21 mouse cellular contexts compared by ENCODE assay signal in the genomic region with DNA sequence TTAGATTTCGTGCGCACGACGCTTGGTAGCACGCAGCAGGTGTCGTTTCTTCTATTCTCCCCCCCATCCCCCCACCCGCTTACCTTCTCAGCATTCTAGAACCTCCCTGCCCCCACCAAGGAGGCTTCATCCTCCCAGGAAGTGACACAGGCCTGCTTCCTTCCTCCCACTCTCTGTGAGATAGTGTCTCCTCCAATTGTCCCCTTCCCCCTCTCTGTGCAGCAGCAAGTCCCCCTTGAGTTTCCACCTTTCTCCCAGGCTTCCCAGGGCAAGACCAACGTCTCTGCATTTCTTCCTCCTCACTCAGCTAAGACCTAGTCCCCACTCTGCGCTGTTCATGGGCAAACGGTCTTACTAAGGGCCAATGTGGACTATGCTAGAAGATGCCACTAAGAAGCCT. TPM values are rescaled to one million over a fixed set of nuclear protein-coding genes. Genes with fewer than 3 reads are reported as not detected.
DNase-seq lines count a peak whose midpoint lies in the region; ATAC-seq and TF ChIP-seq lines count a peak whose summit lies in the region.
"Had no signal": no experiment of that assay in that cellular context is flagged by ENCODE, and none has a peak within 500 bp of the region (broad histone marks: within the 10 kb centered on the region; RNA-seq: fewer than 3 reads in every experiment).

No protein-coding gene starts in this region.

- ATAC-seq in heart, embryonic 16.5 days (replicated peaks; ENCODE audit: extremely low read depth, insufficient read depth, low FRiP score): peak; percentile 61; the same call in 1 of the 2 replicates
- ATAC-seq in hindbrain, postnatal 0 days: no peak
- ATAC-seq: forebrain, embryonic 14.5 days; hindbrain, embryonic 16.5 days had no signal

- H3K4me3 ChIP-seq in heart, embryonic 16.5 days (ENCODE audit: low read length): no peak overlapping the region
- peak overlapping the region; percentile 22; the same call in 1 of the 2 replicates for H3K4me3 ChIP-seq in thymus, adult 2 months (ENCODE audit: control insufficient read depth, insufficient read depth, low read length)
- no peak overlapping the region for H3K4me3 ChIP-seq in hindbrain, postnatal 0 days (ENCODE audit: low read length)
- H3K4me3 ChIP-seq: erythroblast, embryonic 14.5 days; left cerebral cortex, adult 2 months; limb, embryonic 10.5 days; liver, embryonic 15.5 days; myocyte had no signal

- no peak overlapping the region for H3K27ac ChIP-seq in heart, embryonic 16.5 days (ENCODE audit: low read length)
- peak overlapping the region; percentile 93 for H3K27ac ChIP-seq in thymus, adult 2 months (ENCODE audit: control insufficient read depth, insufficient read depth, low read length)
- H3K27ac ChIP-seq in hindbrain, postnatal 0 days: no peak overlapping the region
- H3K27ac ChIP-seq: left cerebral cortex, adult 2 months; limb, embryonic 10.5 days; liver, embryonic 15.5 days had no signal

- H3K9me3 ChIP-seq in heart, embryonic 16.5 days (replicated peaks; ENCODE audit: control insufficient read depth, low read length): no peaks in the 10 kb centered on the region
- H3K9me3 ChIP-seq in hindbrain, postnatal 0 days (ENCODE audit: low read length): no peaks in the 10 kb centered on the region
- H3K9me3 ChIP-seq: limb, embryonic 10.5 days; liver, embryonic 15.5 days had no signal

- no peaks in the 10 kb centered on the region for H3K36me3 ChIP-seq in heart, embryonic 16.5 days (ENCODE audit: control insufficient read depth, insufficient read depth)
- H3K36me3 ChIP-seq in thymus, adult 2 months (ENCODE audit: control insufficient read depth, insufficient read depth, low read length): no peaks in the 10 kb centered on the region
- no peaks in the 10 kb centered on the region for H3K36me3 ChIP-seq in hindbrain, postnatal 0 days (ENCODE audit: insufficient read depth, low read length)
- H3K36me3 ChIP-seq: limb, embryonic 10.5 days; liver, embryonic 15.5 days had no signal

- no peak overlapping the region for H3K9ac ChIP-seq in heart, embryonic 16.5 days (ENCODE audit: low read length)
- H3K9ac ChIP-seq in hindbrain, postnatal 0 days (replicated peaks; ENCODE audit: low read length): no peak overlapping the region
- H3K9ac ChIP-seq: liver, embryonic 15.5 days had no signal

- TF ChIP-seq CTCF in thymus, adult 2 months (IDR thresholded peaks at IDR 0.05; ENCODE audit: borderline replicate concordance, control insufficient read depth, extremely low read depth, insufficient read depth, low read length, poor library complexity): peak; percentile 24; the same call in 1 of the 2 replicates
- TF ChIP-seq CTCF in hindbrain, postnatal 0 days (IDR thresholded peaks at IDR 0.05; ENCODE audit: low read depth): no peak

- DNase-seq in heart, adult 18-20 months: no peak
- peak; percentile 91 for DNase-seq in induced T-regulatory cell, adult 2 months (ENCODE audit: low read depth)
- DNase-seq in thymus, adult 2 months: peak; percentile 82
- DNase-seq in hindbrain, postnatal 0 days (ENCODE audit: low spot score): no peak
- DNase-seq in cerebellum, adult 11-12 months: no peak
- no peak for DNase-seq in kidney, adult 11 months
- DNase-seq: adrenal gland, adult 2 months; B cell, adult 2 months; cerebellum, adult 11 months; heart, postnatal 4 days; kidney, adult 9 months; lung, postnatal 10 days; midbrain, embryonic 14.5 days had no signal

- 0 out of 2 replicates have a peak, but pooled peaks have one; percentile 24 for TF ChIP-seq POLR2A in thymus, adult 2 months (IDR thresholded peaks at IDR 0.05; ENCODE audit: control insufficient read depth, extremely low read depth, insufficient read depth, low read length, poor library complexity)

- no peaks in the 10 kb centered on the region for H3K27me3 ChIP-seq in heart, embryonic 16.5 days (ENCODE audit: control insufficient read depth, insufficient read depth, low read length)
- no peaks in the 10 kb centered on the region for H3K27me3 ChIP-seq in thymus, adult 2 months (ENCODE audit: control insufficient read depth, insufficient read depth, low read length)
- no peaks in the 10 kb centered on the region for H3K27me3 ChIP-seq in hindbrain, postnatal 0 days (ENCODE audit: insufficient read depth, low read length)

- H3K4me2 ChIP-seq in heart, embryonic 16.5 days (ENCODE audit: low read depth, low read length): peak overlapping the region; percentile 0; the same call in 1 of the 2 replicates
- H3K4me2 ChIP-seq in hindbrain, postnatal 0 days (ENCODE audit: low read depth, low read length): no peak overlapping the region
- H3K4me2 ChIP-seq: liver, embryonic 15.5 days had no signal

- peaks cover 22% of the 10 kb centered on the region for H3K4me1 ChIP-seq in heart, embryonic 16.5 days (ENCODE audit: control insufficient read depth, insufficient read depth, low read length)
- H3K4me1 ChIP-seq in thymus, adult 2 months (replicated peaks; ENCODE audit: control insufficient read depth, insufficient read depth, low read length): peaks cover 25% of the 10 kb centered on the region
- H3K4me1 ChIP-seq in hindbrain, postnatal 0 days (ENCODE audit: insufficient read depth, low read length): no peaks in the 10 kb centered on the region

- 58% methylated on average over 10 of the region's 10 CpGs for WGBS in heart, embryonic 16.5 days
- WGBS in thymus, adult 2 months: 22% methylated on average over 10 of the region's 10 CpGs
- WGBS in hindbrain, postnatal 0 days: 84% methylated on average over 10 of the region's 10 CpGs

RNA-seq across cellular contexts. Expression of a gene that starts 8.9 kb away (rescaled TPM):
- polyA plus RNA-seq in heart, embryonic 16.5 days (2015; fragmentation: Nextera tagmentation; extraction: Ambion mirVana): 9.0 and 11.5 TPM in 2 replicates
- 1 to 10 TPM; 3.3 to 4.2 TPM for total RNA-seq in heart, adult 18-20 months (2021)
- polyA plus RNA-seq in thymus, adult 2 months (2012; rRNA removed): 46.7 and 57.6 TPM in 2 replicates
- total RNA-seq in hindbrain, postnatal 0 days (2014; rRNA removed): 20.3 and 26.0 TPM in 2 replicates
- 9.8 and 12.7 TPM in 2 replicates for polyA plus RNA-seq in hindbrain, postnatal 0 days (2015; fragmentation: Nextera tagmentation; extraction: Ambion mirVana)

Comparison
In these comparisons a context has a peak if more than half of its experiments do, and no peak if none do; other contexts are left out.
1. DNase-seq: peak in induced T-regulatory cell, adult 2 months (single experiment) and thymus, adult 2 months (single experiment); none in heart, adult 18-20 months (0 of 2), hindbrain, postnatal 0 days (single experiment), cerebellum, adult 11-12 months (single experiment) and kidney, adult 11 months (single experiment).